Mouse (Mus musculus) C2C12 (cell line): ENCODE results near the gene Kctd21. TPM values are rescaled to one million over a fixed set of nuclear protein-coding genes. Genes with fewer than 3 reads are reported as not detected.
A peak's percentile ranks its signal among the peaks of the same experiment; 100 is the strongest.

ENCODE experiments used
- H3K27me3 ChIP-seq: one replicate; pipeline ENCODE4 v1.6.1; 2011; ENCODE audit not compliant: control insufficient read depth, insufficient read depth, insufficient read length
- H3K36me3 ChIP-seq: one replicate; pipeline ENCODE4 v1.6.1; 2011; ENCODE audit not compliant: control insufficient read depth, insufficient read depth
- H3K4me3 ChIP-seq: one replicate; pipeline ENCODE4 v1.5.1; 2011; ENCODE audit warnings: mild to moderate bottlenecking, control low read depth; ENCODE audit not compliant: poor library complexity, insufficient read depth, severe bottlenecking
- H3K79me2 ChIP-seq: one replicate; pipeline ENCODE4 v1.6.1; 2011; ENCODE audit not compliant: control insufficient read depth, insufficient read depth
- H3K79me3 ChIP-seq: one replicate; pipeline ENCODE4 v1.6.1; 2011; ENCODE audit warnings: low read depth, control low read depth
- H3ac ChIP-seq: one replicate; pipeline ENCODE3; 2011; ENCODE audit warnings: low read depth; ENCODE audit not compliant: control insufficient read depth, insufficient read length
- CEBPB ChIP-seq: IDR thresholded peaks from one replicate; pipeline ENCODE4 v1.6.1; 2011; ENCODE audit warnings: low read depth, mild to moderate bottlenecking, control low read depth, moderate library complexity
- CTCF ChIP-seq: IDR thresholded peaks from one replicate; pipeline ENCODE4 v1.5.1; 2011; ENCODE audit not compliant: control insufficient read depth, insufficient read depth, insufficient read length
- FOSL1 ChIP-seq: IDR thresholded peaks from one replicate; pipeline ENCODE4 v1.8.0; 2011; ENCODE audit warnings: mild to moderate bottlenecking, low read length; ENCODE audit not compliant: poor library complexity, insufficient read depth, severe bottlenecking
- MAX ChIP-seq: IDR thresholded peaks from one replicate; pipeline ENCODE4 v1.6.1; 2011; ENCODE audit warnings: mild to moderate bottlenecking, control low read depth
- MYOD1 ChIP-seq: IDR thresholded peaks from one replicate; pipeline ENCODE4 v1.6.1; 2011; ENCODE audit warnings: low read depth; ENCODE audit not compliant: control insufficient read depth, insufficient read length
- MYOG ChIP-seq: IDR thresholded peaks from one replicate; pipeline ENCODE4 v1.6.1; 2011; ENCODE audit not compliant: control insufficient read depth, insufficient read length; ENCODE audit errors: extremely low read depth
- USF1 ChIP-seq: IDR thresholded peaks from one replicate; pipeline ENCODE4 v1.6.1; 2011; ENCODE audit warnings: low read depth, mild to moderate bottlenecking, control low read depth, moderate library complexity
- polyA plus RNA-seq: library from polyadenylated mRNA; unstranded; fragments of >200 nt; fragmentation: generic; extraction: Trizol; gene quantifications from one replicate; pipeline ENCODE4 v1.2.1, GENCODE M21; 2012; ENCODE audit warnings: missing spikeins

The Kctd21 gene
- polyA plus RNA-seq, 1 experiment = 0.77 TPM

DNA sequence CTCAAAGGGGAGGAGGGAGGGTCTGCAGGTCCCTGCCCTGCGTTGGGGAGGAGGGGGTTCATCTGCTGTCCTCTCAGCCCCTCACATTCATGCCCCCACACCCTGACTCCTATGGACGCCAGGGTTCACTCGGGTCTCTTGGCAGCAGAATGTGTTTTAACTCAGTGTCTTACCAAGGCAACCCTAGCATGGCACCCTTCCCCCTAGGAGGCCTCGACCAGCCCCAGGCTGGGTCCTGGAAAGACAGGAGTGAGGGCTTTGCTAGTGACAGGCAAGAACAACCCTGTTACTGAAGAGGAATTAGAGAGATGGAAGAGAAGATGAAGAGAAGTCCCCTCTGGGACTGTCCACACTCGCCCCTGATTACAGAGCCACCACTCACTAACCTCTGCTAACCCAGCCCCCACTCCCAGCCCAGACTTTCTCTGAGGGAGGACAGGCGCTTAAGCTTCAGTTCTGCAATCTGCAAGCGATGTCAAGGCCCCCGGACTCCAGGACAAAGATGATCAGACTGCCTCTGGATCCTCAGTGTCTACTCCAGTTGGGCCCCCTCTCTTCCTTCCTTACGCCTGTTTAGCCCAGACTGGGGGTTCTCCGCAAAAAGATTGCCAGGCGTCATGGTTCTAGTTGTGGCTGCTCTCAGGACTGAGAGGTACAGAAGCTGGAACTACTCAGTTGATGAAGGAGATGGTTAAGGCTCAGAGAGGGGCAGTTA lies 1.0 kb upstream of the Kctd21 start:
- Histone ChIP-seq H3K36me3 (no peaks in the 10 kb centered on the region), H3K27me3 (no peaks in the 10 kb centered on the region), H3K79me2 (no peaks in the 10 kb centered on the region), H3K79me3 (no peaks in the 10 kb centered on the region), H3ac (peak overlapping the region; percentile 79), H3K4me3 (peak overlapping the region; percentile 49)
- TF ChIP-seq CEBPB (no peak), MAX (no peak), CTCF (no peak), MYOD1 (no peak), MYOG (no peak)

DNA sequence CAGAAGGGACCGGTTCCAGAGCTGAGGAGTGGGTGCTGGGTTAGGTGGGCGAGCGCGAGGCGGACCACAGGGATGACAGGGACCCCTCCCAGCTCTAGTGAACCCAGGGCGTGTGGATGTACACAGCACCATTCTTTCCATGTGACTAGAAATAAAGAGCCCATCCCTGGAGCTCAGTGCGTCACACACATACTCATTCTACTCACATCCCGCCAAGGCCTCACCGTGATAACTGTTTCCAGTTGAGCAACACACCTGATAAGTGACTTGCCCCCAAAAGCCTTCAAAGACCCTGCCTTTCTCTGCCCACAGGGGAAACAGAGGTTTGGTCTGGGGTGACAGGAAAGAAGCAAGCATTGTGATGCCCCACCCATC lies 527 bp downstream of the Kctd21 start:
- Histone ChIP-seq H3K79me2 (no peaks in the 10 kb centered on the region), H3K36me3 (no peaks in the 10 kb centered on the region), H3ac (peak overlapping the region; percentile 64), H3K27me3 (no peaks in the 10 kb centered on the region), H3K4me3 (peak overlapping the region; percentile 49), H3K79me3 (no peaks in the 10 kb centered on the region)
- no peak for TF ChIP-seq MYOG
- no peak for TF ChIP-seq USF1
- no peak for TF ChIP-seq CEBPB
- TF ChIP-seq FOSL1 = no peak
- no peak for TF ChIP-seq CTCF
- no peak for TF ChIP-seq MAX
- no peak for TF ChIP-seq MYOD1

DNA sequence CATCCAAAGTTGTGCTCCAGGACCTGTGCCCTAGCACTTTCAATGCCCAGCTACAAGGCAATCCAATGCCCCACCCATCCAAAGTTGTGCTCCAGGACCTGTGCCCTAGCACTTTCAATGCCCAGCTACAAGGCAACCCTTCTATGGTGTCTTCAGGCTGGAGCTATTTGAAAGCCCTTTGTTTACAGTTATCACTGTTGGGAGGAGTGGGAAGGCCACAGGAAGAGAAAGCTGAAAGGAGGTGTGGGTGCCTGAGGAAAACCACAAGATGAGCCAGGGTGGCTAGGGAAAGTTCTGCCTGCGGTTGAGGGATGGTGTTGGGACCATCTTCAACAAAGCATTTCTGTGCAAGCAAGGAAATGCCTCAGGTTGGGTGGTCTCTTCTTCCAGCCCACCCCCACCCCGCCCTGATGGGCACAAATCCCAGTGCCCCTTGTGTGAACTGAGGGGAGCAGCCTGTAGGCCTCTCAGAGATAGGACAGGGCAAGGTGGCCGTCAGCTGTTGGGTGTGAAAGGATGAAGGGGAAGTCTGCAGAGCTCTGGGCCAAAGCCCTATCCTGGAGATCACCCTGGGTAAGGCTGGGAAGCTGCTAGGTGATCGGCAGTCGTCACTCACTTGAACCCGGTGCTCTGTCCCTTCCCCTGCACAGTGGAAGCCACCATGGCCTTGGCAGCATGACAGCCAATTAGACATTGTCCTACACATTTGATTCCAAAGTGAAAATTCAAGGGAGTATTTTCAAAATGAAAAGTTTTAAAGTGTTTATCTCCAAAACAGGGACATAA lies 1.2 kb downstream of the Kctd21 start:
- H3K36me3 ChIP-seq = no peaks in the 10 kb centered on the region
- H3K4me3 ChIP-seq = peak overlapping the region; percentile 49
- TF ChIP-seq MYOD1 (no peak), CEBPB (no peak), USF1 (no peak), FOSL1 (no peak), MAX (no peak), CTCF (no peak), MYOG (no peak)
- H3K27me3 ChIP-seq = no peaks in the 10 kb centered on the region
- no peak overlapping the region for H3ac ChIP-seq
- no peaks in the 10 kb centered on the region for H3K79me2 ChIP-seq
- no peaks in the 10 kb centered on the region for H3K79me3 ChIP-seq

DNA sequence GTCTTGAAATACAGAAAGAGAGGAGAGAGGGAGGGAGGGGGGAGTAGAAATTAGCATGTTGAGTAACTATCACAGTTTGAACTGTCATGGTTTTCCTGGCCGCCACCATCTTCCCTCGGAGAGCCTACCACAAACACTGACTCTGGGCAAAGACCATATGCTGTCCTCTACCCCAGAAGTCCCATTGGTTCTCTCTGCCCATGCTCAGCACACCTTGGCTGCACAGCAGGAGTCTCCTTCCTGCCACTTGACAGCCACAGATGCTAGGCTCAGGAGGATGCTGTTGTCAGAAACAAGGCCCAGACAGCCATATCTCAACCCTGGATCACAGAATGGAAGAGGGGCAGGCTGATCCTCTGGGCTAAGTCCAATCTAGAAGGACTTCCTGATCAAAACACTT lies 2.3 kb downstream of the Kctd21 start:
- H3K36me3 ChIP-seq = no peaks in the 10 kb centered on the region
- no peak overlapping the region for H3K4me3 ChIP-seq
- no peak overlapping the region for H3ac ChIP-seq
- TF ChIP-seq CEBPB = no peak
- no peaks in the 10 kb centered on the region for H3K79me3 ChIP-seq
- no peaks in the 10 kb centered on the region for H3K79me2 ChIP-seq
- no peaks in the 10 kb centered on the region for H3K27me3 ChIP-seq

DNA sequence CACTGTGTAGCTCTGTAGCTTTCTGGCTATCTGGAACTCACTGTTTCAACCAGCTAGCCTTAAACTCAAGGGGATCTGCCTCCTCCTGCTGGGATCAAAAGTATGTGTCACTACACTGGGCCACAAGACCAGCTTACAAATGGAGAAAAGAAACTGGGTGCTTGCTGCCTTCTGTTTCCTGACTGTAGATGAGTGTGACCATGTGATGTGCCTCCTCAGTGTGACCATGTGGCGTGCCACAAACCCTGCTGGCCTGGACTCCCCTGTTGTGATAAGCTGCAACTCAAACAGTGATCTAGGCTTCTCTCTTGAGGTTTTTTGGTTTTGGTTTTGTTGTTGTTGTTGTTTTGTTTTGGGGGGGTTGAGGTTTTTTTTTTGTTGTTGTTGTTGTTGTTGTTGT lies 4.6 kb downstream of the Kctd21 start:
- Histone ChIP-seq H3K36me3 (no peaks in the 10 kb centered on the region), H3K79me2 (no peaks in the 10 kb centered on the region)
- no peak for TF ChIP-seq CTCF
- TF ChIP-seq FOSL1 = no peak
- TF ChIP-seq MYOG = no peak
- TF ChIP-seq USF1 = no peak
- TF ChIP-seq MYOD1 = no peak
- no peak for TF ChIP-seq CEBPB
- TF ChIP-seq MAX = no peak

DNA sequence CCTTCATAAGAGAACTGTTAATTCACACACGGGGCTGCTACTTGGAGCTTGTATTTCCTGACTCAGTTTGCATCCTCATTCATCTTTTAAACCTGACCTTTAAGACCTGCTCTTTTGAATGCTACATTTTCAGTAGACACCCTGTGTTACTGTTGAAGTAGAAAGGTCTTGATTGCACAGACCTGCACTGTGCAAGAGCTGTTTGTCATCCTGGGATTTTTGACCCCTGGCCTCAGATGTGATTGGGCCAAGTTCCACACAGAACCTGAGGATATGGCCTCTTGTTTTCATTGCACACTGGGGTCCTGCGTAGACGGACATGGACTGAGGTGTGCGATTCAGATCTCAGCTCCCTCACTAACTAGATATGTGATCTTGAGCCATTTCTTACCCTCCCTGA lies 6.5 kb downstream of the Kctd21 start:
- no peak overlapping the region for H3K4me3 ChIP-seq
- no peaks in the 10 kb centered on the region for H3K79me2 ChIP-seq
- H3K79me3 ChIP-seq = no peaks in the 10 kb centered on the region
- H3K36me3 ChIP-seq = no peaks in the 10 kb centered on the region
- no peaks in the 10 kb centered on the region for H3K27me3 ChIP-seq
- TF ChIP-seq CEBPB (no peak), MAX (no peak), MYOG (no peak), FOSL1 (no peak), CTCF (no peak), USF1 (no peak), MYOD1 (no peak)
- H3ac ChIP-seq = no peak overlapping the region

More for the DNA sequence above, 4.6 kb downstream of the Kctd21 start:
- H3K27me3 ChIP-seq = no peaks in the 10 kb centered on the region
- no peaks in the 10 kb centered on the region for H3K79me3 ChIP-seq
- no peak overlapping the region for H3ac ChIP-seq
- H3K4me3 ChIP-seq = no peak overlapping the region
